Mouse (Mus musculus) small intestine, adult 2 months (tissue): Measurements from ENCODE around the gene Hoxb5.

Source experiments
- CTCF ChIP-seq: fragments of 200-500 bp; IDR thresholded peaks from 2 replicates; pipeline ENCODE4 v1.5.1; 2012; ENCODE audit warnings: low read depth, mild to moderate bottlenecking, control low read depth, inconsistent platforms, low read length, moderate library complexity, mixed read lengths; ENCODE audit not compliant: insufficient replicate concordance, insufficient read length; ENCODE audit errors: extremely low read depth
- POLR2A ChIP-seq: fragments of 200-500 bp; IDR thresholded peaks from 2 replicates; pipeline ENCODE4 v1.6.1; 2012; ENCODE audit warnings: low read depth, mild to moderate bottlenecking, control low read depth, inconsistent platforms, low read length, moderate library complexity

- no peak for TF ChIP-seq CTCF
- TF ChIP-seq POLR2A: no peak
Measured at GRCm38 (mm10) chr11:96338957-96339855, 36.1 kb downstream of the Hoxb5 start.
